Mouse (Mus musculus) E14TG2a.4 (cell line): Measurements from ENCODE around the gene Ltb.

ENCODE experiments used
- CTCF ChIP-seq: conservative IDR thresholded peaks from 2 replicates; pipeline ENCODE4 v1.5.1; 2014; ENCODE audit warnings: low read length
- NANOG ChIP-seq: IDR thresholded peaks from 2 replicates; pipeline ENCODE4 v1.6.1; 2014; ENCODE audit warnings: borderline replicate concordance, low read length, mixed read lengths

GRCm38 (mm10) chr17:35239700-35240099 lies 45.5 kb downstream of the Ltb start:
- TF ChIP-seq CTCF (no peak), NANOG (no peak)
